Mouse (Mus musculus): ENCODE data around the gene Ctsd.
A peak's percentile ranks its signal among the peaks of the same experiment; 100 is the strongest.

Gene Ctsd

DNA sequence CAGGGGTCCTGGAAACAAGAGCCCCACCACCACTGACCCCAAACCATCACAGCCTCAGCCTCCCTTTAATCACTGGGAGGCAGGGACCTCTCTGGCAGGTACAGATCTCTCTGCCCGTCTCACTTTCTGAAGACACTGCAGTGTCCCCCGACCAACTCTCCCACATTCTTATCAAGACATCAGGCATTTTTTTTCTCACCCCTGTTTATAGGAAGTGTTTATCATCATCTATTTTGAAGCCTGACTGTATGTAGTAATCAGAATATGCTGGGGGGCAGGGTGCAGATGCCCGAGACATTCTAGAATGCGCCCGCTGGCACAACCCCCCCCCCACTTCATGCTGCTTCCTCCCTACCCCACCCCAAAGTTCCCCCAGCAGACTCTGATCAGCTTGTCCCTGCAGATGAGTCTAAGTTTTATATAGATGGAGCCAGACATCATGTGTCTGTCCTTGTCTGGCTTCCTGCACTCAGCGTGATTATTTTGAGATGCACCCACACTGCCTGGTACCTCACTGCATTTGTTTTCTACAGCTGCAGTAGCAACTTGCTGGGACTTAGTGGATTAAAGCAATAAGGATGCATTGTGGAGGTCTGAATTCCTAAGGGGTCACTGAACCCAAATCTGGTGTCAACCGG, 12.4 kb upstream of the Ctsd start:
- no peak for DNase-seq (ENCODE audit: low read depth, low spot score)

DNA sequence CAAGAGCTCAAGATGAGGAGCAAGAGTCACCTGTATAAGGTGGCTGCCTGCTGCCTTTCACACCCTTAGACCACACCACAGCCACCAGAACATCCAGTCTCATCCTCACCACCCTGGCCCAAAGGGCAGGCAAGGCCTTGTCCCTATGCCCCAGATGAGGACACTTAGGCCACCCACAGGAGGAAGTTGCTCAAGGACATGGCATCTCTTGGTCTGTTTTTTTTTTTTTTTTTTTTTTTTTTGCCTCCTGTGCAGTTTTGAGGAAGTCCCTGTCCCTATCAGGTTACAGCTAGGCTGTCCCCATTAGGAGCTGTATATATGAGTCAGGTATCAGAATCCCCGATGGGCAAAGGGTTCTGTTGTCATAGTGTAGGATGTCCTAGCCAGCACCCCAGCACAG, 11.4 kb upstream of the Ctsd start:
- no peak for DNase-seq (ENCODE audit: low read depth, low spot score)

GRCm38 (mm10) chr7:142398052-142398451, 10.2 kb upstream of the Ctsd start:
- DNase-seq (ENCODE audit: low read depth, low spot score) = no peak

- DNase-seq (ENCODE audit: low read depth, low spot score) = no peak
Measured at GRCm38 (mm10) chr7:142396611-142397010, 8.8 kb upstream of the Ctsd start.

DNA sequence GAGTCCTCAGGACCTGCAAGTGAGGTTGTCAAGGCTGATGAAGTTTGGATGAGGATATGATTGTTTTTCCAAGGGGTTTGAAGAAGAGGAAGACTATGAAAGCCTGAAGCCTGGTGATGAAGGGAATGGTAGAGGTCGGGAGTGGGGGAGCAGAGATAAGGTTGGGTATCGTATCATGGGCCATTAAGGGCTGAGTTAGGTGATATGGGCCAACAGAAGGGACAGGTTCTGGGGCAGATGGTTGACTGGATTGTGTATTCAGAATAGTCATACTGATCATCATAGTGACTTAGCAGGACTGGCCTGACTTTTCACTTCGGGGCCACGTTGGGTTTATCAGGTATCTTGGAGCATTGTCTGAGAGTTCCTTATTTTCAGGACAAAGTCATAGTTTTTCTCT, 7.6 kb upstream of the Ctsd start:
- no peak for DNase-seq (ENCODE audit: low read depth, low spot score)

- no peak for DNase-seq (ENCODE audit: low read depth, low spot score)
Measured at GRCm38 (mm10) chr7:142394261-142395190, 6.7 kb upstream of the Ctsd start.

DNA sequence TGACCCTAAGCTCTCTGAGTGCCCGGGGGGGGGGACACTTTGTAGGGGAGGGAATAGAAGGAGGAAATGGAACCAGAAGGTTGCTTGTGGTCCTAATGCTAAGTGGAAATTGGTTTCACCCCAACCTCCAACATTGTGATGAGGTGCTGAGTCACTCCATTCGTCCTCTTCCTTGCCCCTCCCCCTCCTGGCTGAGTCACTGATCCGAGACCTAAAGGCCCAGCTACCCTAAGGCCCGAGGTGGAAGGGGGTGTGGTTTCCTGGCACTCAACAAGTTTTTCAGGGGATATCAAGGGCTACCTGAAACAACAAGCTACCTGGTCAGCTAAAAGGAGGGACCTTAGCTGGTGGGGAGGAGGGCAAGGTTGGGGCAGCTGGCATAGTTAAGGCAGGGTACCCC, 5.4 kb upstream of the Ctsd start:
- DNase-seq (ENCODE audit: low read depth, low spot score) = peak; percentile 40

GRCm38 (mm10) chr7:142391609-142392008, 3.8 kb upstream of the Ctsd start:
- no peak for DNase-seq (ENCODE audit: low read depth, low spot score)

DNA sequence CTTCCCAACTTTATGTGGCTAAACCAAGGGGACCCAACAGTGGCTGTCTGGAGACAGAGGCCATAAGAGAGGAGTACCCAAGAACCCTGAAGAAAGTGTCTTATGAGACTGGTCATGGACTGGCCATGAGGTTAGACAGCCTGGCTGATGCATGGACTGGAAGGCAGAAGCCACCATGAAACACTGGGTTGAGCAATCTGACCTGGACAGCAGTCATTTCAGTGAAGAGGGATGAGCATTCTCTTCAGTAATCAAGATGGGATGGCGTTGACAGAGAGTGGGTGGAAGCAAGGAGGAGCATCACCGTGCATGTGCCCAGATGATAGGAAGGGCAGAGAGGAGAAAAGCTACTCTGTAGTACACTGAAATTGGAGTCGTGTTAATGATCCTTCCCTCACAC, 3.3 kb upstream of the Ctsd start:
- DNase-seq (ENCODE audit: low read depth, low spot score) = no peak

DNA sequence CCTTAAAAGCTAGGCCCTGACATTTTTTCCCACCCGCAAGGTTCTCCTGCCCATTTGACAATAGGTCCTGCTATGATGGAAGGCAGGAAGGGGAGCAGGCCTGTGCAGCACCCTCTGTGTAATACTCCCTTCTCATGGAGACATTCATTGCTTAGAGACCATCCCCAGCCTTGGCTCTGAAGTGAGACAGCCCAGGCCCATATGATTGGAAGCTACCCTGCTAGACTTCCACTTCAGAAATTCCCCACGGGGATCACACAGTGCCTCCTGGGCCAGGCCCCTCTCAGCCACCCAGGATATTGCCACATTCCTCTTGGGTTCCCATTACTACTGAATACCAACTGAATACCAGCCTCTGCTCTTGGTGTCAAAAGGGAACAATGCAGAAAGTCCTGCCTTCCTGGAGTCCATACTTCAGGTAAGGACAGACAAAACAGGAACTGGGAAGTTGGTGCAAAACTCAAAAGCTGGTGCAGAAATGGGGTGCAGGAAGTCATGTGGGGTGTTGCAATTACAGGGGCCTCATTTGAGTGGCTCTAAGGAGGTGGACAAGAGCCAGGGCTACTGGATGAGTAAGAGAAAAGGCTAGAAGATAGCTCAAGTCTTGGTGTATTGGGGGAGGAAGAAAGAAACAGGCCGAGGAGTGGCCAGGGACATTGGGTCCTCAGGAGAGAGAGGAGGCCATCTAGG, 2.3 kb upstream of the Ctsd start:
- DNase-seq (ENCODE audit: low read depth, low spot score) = no peak

- DNase-seq (ENCODE audit: low read depth, low spot score) = no peak
Measured at GRCm38 (mm10) chr7:142388740-142389139, 902 bp upstream of the Ctsd start.

- DNase-seq (ENCODE audit: low read depth, low spot score) = peak; percentile 27
Measured at GRCm38 (mm10) chr7:142388198-142388597, 360 bp upstream of the Ctsd start.

GRCm38 (mm10) chr7:142386621-142387201, 1.1 kb downstream of the Ctsd start:
- DNase-seq (ENCODE audit: low read depth, low spot score) = no peak

GRCm38 (mm10) chr7:142385742-142386403, 2.0 kb downstream of the Ctsd start:
- no peak for DNase-seq (ENCODE audit: low read depth, low spot score)

- DNase-seq (ENCODE audit: low read depth, low spot score) = no peak
Measured at GRCm38 (mm10) chr7:142384306-142384705, 3.5 kb downstream of the Ctsd start.

GRCm38 (mm10) chr7:142382567-142382966, 5.3 kb downstream of the Ctsd start, which contains the start of gene Gm49369:
Gm49369 (minus strand) TSS chr7:142382667.
- no peak for DNase-seq (ENCODE audit: low read depth, low spot score)

- DNase-seq (ENCODE audit: low read depth, low spot score) = peak; percentile 75
Measured at GRCm38 (mm10) chr7:142381175-142381574, 6.7 kb downstream of the Ctsd start.

DNA sequence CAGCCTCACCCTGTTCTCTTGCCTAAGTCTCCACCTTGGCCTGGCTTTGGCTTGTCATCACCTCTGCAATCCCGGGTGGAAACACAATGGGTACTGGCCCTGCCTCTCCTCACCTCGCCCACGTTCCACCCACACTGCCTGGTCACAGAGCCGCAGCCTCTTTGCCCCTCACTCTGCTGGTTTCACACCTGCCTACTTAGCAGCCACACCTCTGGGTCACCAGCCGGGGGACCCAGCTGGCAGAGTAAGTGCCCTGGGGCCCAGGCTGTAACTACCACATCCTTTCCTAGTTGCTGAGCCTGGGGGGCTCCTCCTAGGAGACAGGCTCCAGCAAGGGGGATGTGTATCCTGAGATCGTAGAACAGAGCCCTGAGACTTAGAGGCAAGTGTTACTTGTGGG, 8.7 kb downstream of the Ctsd start:
- DNase-seq (ENCODE audit: low read depth, low spot score) = peak; percentile 21

DNA sequence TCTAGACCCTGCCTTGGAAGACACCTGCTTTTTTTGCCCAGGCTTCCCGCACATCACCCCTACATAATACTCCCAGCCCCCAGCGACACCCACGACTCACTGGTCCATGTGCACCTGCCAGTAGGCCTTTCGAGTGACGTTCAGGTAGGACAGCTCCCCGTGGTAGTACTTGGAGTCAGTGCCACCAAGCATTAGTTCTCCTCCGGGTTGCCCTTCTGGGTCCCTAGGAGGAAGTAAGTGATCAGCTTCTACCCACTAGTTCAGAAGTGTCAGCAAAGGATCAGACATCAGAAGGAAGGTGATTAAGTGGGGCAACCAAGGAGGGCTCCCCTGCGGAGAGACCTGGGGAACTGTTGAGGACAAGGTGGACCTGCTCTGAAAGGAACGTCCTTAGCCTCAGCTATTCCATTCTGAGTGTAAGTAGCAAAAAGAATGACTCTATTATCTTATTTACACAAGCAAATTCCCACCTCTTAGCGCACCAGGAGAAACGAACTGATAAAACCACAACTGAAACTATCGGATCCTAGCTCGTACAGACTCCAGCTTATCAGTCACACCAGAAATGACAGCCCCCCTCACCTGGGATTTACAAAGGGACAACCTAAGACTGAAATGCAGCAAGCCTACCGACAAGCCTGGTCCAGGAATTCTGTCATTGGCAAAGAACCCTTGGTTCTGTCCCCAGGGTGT, 10.5 kb downstream of the Ctsd start:
- DNase-seq (ENCODE audit: low read depth, low spot score) = no peak

- DNase-seq (ENCODE audit: low read depth, low spot score) = no peak
Measured at GRCm38 (mm10) chr7:142376096-142376495, 11.7 kb downstream of the Ctsd start.

- DNase-seq (ENCODE audit: low read depth, low spot score) = no peak
Measured at GRCm38 (mm10) chr7:142375261-142375724, 12.5 kb downstream of the Ctsd start.

Data from CD4-positive, CD25-positive, alpha-beta regulatory T cell, adult 2 months (primary cell).